Mouse (Mus musculus) heart, adult 2 months (tissue): ENCODE data around the gene Ppp2r5b. TPM values are rescaled to one million over a fixed set of nuclear protein-coding genes. Genes with fewer than 3 reads are reported as not detected.

ENCODE experiments used
- DNase-seq, 2 experiments: peaks; one replicate each; pipeline ENCODE4 v3.0.0; 2021
- H3K27ac ChIP-seq: fragments of 200-600 bp; 2 replicates; pipeline ENCODE4 v1.8.1; 2022
- H3K27me3 ChIP-seq: fragments of 200-500 bp; 2 replicates; pipeline ENCODE4 v1.6.1; 2012; ENCODE audit warnings: mild to moderate bottlenecking, low read length, inconsistent platforms, mixed read lengths; ENCODE audit not compliant: control insufficient read depth, insufficient read depth
- H3K36me3 ChIP-seq: fragments of 200-500 bp; 2 replicates; pipeline ENCODE4 v1.6.1; 2012; ENCODE audit warnings: low read length, inconsistent platforms; ENCODE audit not compliant: control insufficient read depth, insufficient read depth
- H3K4me1 ChIP-seq: fragments of 200-500 bp; 2 replicates; pipeline ENCODE4 v1.6.1; 2011; ENCODE audit warnings: low read length; ENCODE audit not compliant: control insufficient read depth, insufficient read depth
- H3K4me3 ChIP-seq: fragments of 200-600 bp; 2 replicates; pipeline ENCODE4 v1.8.1; 2022
- H3K79me2 ChIP-seq: fragments of 200-500 bp; replicated peaks from 2 replicates; pipeline ENCODE4 v1.6.1; 2012; ENCODE audit warnings: mild to moderate bottlenecking, inconsistent platforms, low read length, moderate library complexity, mixed read lengths; ENCODE audit not compliant: control insufficient read depth, insufficient read depth
- H3K9ac ChIP-seq: fragments of 200-500 bp; 2 replicates; pipeline ENCODE4 v1.6.1; 2012; ENCODE audit warnings: low read depth, mild to moderate bottlenecking, control low read depth, inconsistent platforms, low read length, mixed read lengths
- CTCF ChIP-seq: fragments of 200-600 bp; IDR thresholded peaks from 2 replicates; pipeline ENCODE4 v1.8.1; 2022; ENCODE audit warnings: antibody characterized with exemption, mild to moderate bottlenecking, moderate library complexity
- EP300 ChIP-seq: fragments of 200-500 bp; IDR thresholded peaks from 2 replicates; pipeline ENCODE4 v1.6.1; 2011; ENCODE audit warnings: low read depth, low read length, control low read depth; ENCODE audit not compliant: insufficient read depth
- POLR2A ChIP-seq: fragments of 200-500 bp; IDR thresholded peaks from 2 replicates; pipeline ENCODE4 v1.6.1; 2011; ENCODE audit warnings: mild to moderate bottlenecking, low read depth, low read length, control low read depth; ENCODE audit not compliant: insufficient read depth
- WGBS: fragments of 180-500 bp; shearing (Covaris S2); methylation state at CpG from one replicate; pipeline ENCODE4 v1.1.7; 2018; 5-methylcytosine and 5-hydroxymethylcytosine counted together
- intact Hi-C: fragments of 180-260 bp; cut with DNase I; formaldehyde crosslinking; loops from one replicate; pipeline ENCODE4 v1.15.1; 2025
- polyA plus RNA-seq: library from polyadenylated mRNA; depleted of rRNA; stranded (reverse); fragments of >200 nt; gene quantifications from 2 replicates; pipeline ENCODE4 v1.2.3, GENCODE M21; 2012
- total RNA-seq, 2 experiments: library from RNA; stranded (reverse); gene quantifications; 2 replicates each; pipeline ENCODE4 v1.2.3; 2021

Ppp2r5b gene
- total and polyA plus RNA-seq, 3 experiments: 34.8 to 36.8 (median 35.1) TPM

GRCm38 (mm10) chr19:6242281-6242680, 6.6 kb upstream of the Ppp2r5b start:
- no peaks in the 10 kb centered on the region for H3K36me3 ChIP-seq
- peak overlapping the region; percentile 86 for H3K27ac ChIP-seq
- peak; percentile 55 to 63 for DNase-seq
- H3K79me2 ChIP-seq: no peaks in the 10 kb centered on the region
- H3K27me3 ChIP-seq: no peaks in the 10 kb centered on the region
- H3K4me3 ChIP-seq: peak overlapping the region; percentile 96
- intact Hi-C loops: no loop called here
- WGBS: 0% methylated on average over 4 of the region's 4 CpGs
- no peaks in the 10 kb centered on the region; the same call in none of the 2 replicates for H3K4me1 ChIP-seq
- TF ChIP-seq POLR2A (0 out of 2 replicates have a peak, but pooled peaks have one; percentile 38), CTCF (no peak), EP300 (0 out of 2 replicates have a peak, but pooled peaks have one; percentile 25)
- peak overlapping the region; percentile 80 for H3K9ac ChIP-seq

- H3K4me3 ChIP-seq: peak within 1 kb of the TSS; percentile 96
- under 1% methylated on average over 55 of the region's 55 CpGs for WGBS
Observed at GRCm38 (mm10) chr19:6241274-6242107, 5.8 kb upstream of the Ppp2r5b start, which contains the start of gene Atg2a. Gene Atg2a (plus strand): TSS chr19:6241668.

GRCm38 (mm10) chr19:6240725-6241124, 5.1 kb upstream of the Ppp2r5b start:
- Histone ChIP-seq H3K4me3 (peak overlapping the region; percentile 42), H3K27ac (peak overlapping the region; percentile 75), H3K9ac (no peak overlapping the region), H3K79me2 (no peaks in the 10 kb centered on the region), H3K36me3 (no peaks in the 10 kb centered on the region), H3K4me1 (peaks cover 3% of the 10 kb centered on the region), H3K27me3 (no peaks in the 10 kb centered on the region)
- intact Hi-C loops: no loop called here
- 35% methylated on average over 5 of the region's 5 CpGs for WGBS
- TF ChIP-seq CTCF: no peak
- no peak for TF ChIP-seq EP300
- TF ChIP-seq POLR2A: no peak
- DNase-seq: no peak

More at GRCm38 (mm10) chr19:6241274-6242107, 5.8 kb upstream of the Ppp2r5b start, which contains the start of gene Atg2a:
- no peaks in the 10 kb centered on the region for H3K27me3 ChIP-seq
- peak; percentile 98 to 99 for DNase-seq
- H3K79me2 ChIP-seq: no peaks in the 10 kb centered on the region
- peak within 1 kb of the TSS; percentile 86 for H3K27ac ChIP-seq
- peaks cover under 1% of the 10 kb centered on the region for H3K4me1 ChIP-seq
- H3K36me3 ChIP-seq: no peaks in the 10 kb centered on the region
- intact Hi-C loops: no loop called here
- TF ChIP-seq EP300: 0 out of 2 replicates have a peak, but pooled peaks have one; percentile 36
- TF ChIP-seq CTCF: peak; percentile 32
- peak; percentile 83 for TF ChIP-seq POLR2A
- peak within 1 kb of the TSS; percentile 80 for H3K9ac ChIP-seq

- intact Hi-C loops: no loop called here
- Histone ChIP-seq H3K79me2 (no peaks in the 10 kb centered on the region), H3K9ac (no peak overlapping the region), H3K4me1 (peaks cover 3% of the 10 kb centered on the region), H3K4me3 (no peak overlapping the region), H3K36me3 (no peaks in the 10 kb centered on the region), H3K27me3 (no peaks in the 10 kb centered on the region), H3K27ac (no peak overlapping the region)
- no peak for DNase-seq
- TF ChIP-seq CTCF (no peak), POLR2A (no peak), EP300 (no peak)
- WGBS: 38% methylated on average over 1 of the region's 1 CpGs
Observed at GRCm38 (mm10) chr19:6240136-6240535, 4.5 kb upstream of the Ppp2r5b start.

GRCm38 (mm10) chr19:6238740-6239139, 3.1 kb upstream of the Ppp2r5b start:
- Histone ChIP-seq H3K27me3 (no peaks in the 10 kb centered on the region), H3K79me2 (no peaks in the 10 kb centered on the region), H3K27ac (no peak overlapping the region), H3K4me3 (no peak overlapping the region), H3K9ac (no peak overlapping the region), H3K4me1 (peaks cover 3% of the 10 kb centered on the region), H3K36me3 (no peaks in the 10 kb centered on the region)
- intact Hi-C loops: no loop called here
- TF ChIP-seq POLR2A (no peak), CTCF (no peak), EP300 (no peak)
- DNase-seq: no peak

- no peaks in the 10 kb centered on the region for H3K36me3 ChIP-seq
- H3K4me3 ChIP-seq: no peak overlapping the region
- H3K27me3 ChIP-seq: no peaks in the 10 kb centered on the region
- no peak overlapping the region for H3K27ac ChIP-seq
- H3K4me1 ChIP-seq: peaks cover 3% of the 10 kb centered on the region
- H3K79me2 ChIP-seq: no peaks in the 10 kb centered on the region
- no peak for TF ChIP-seq EP300
- TF ChIP-seq POLR2A: no peak
- no peak for TF ChIP-seq CTCF
- H3K9ac ChIP-seq: no peak overlapping the region
- intact Hi-C loops: loop anchor here (1.0 to 2.0 kb wide), 2 partner anchors 96 to 109 kb away; partner anchors contain the start of genes Arl2, Batf2 and Snx15
- peak in 1 of 2 experiments; percentile 23 for DNase-seq
- 73% methylated on average over 7 of the region's 7 CpGs for WGBS
Observed at GRCm38 (mm10) chr19:6236842-6237241, 1.2 kb upstream of the Ppp2r5b start.
